Mouse (Mus musculus): Measurements from ENCODE around the gene Ppm1f. TPM values are rescaled to one million over a fixed set of nuclear protein-coding genes. Genes with fewer than 3 reads are reported as not detected.
"Not testable (repeated sequence)": the region's sequence is repeated elsewhere in the genome, so short reads cannot be mapped to it uniquely, and the experiment has no call there.

Gene Ppm1f
- 31.3 and 31.4 TPM in 2 replicates for polyA plus RNA-seq (2016; fragmentation: Nextera tagmentation; extraction: Ambion mirVana)

GRCm38 (mm10) chr16:16896382-16897055, at the start of gene Ppm1f:
Gene Ppm1f (plus strand): TSS chr16:16896469.
- Histone ChIP-seq H3K4me2 (replicated peaks) (peak within 1 kb of the TSS; percentile 74), H3K4me3 (peak within 1 kb of the TSS; percentile 56), H3K36me3 (peaks cover 32% of the 10 kb centered on the region), H3K27ac (no peak within 1 kb of the TSS), H3K9ac (peak within 1 kb of the TSS; percentile 67), H3K9me3 (no peaks in the 10 kb centered on the region), H3K4me1 (peaks cover 10% of the 10 kb centered on the region), H3K27me3 (replicated peaks) (no peaks in the 10 kb centered on the region)
- WGBS, result under 1% methylated on average over 29 of the region's 29 CpGs
- ATAC-seq (ENCODE audit: low FRiP score, low read depth), result peak; percentile 92

- H3K9ac ChIP-seq, result no peak overlapping the region
- no peaks in the 10 kb centered on the region for H3K36me3 ChIP-seq
- no peak overlapping the region for H3K4me3 ChIP-seq
- no peak for ATAC-seq (ENCODE audit: low FRiP score, low read depth)
- H3K4me1 ChIP-seq, result no peaks in the 10 kb centered on the region
- H3K27me3 ChIP-seq (replicated peaks), result no peaks in the 10 kb centered on the region
- H3K4me2 ChIP-seq (replicated peaks), result no peak overlapping the region
- no peaks in the 10 kb centered on the region for H3K9me3 ChIP-seq
- no peak overlapping the region for H3K27ac ChIP-seq
Observed at GRCm38 (mm10) chr16:16849196-16849595, 47.1 kb upstream of the Ppm1f start.

GRCm38 (mm10) chr16:16852411-16852810, 43.9 kb upstream of the Ppm1f start:
- ATAC-seq (ENCODE audit: low FRiP score, low read depth), result no peak

GRCm38 (mm10) chr16:16854836-16855235, 41.4 kb upstream of the Ppm1f start:
- Histone ChIP-seq H3K4me1 (no peaks in the 10 kb centered on the region), H3K9ac (no peak overlapping the region), H3K4me3 (no peak overlapping the region), H3K4me2 (replicated peaks) (no peak overlapping the region), H3K27me3 (replicated peaks) (no peaks in the 10 kb centered on the region), H3K9me3 (no peaks in the 10 kb centered on the region), H3K27ac (no peak overlapping the region), H3K36me3 (no peaks in the 10 kb centered on the region)
- WGBS, result 35% methylated on average over 6 of the region's 6 CpGs
- ATAC-seq (ENCODE audit: low FRiP score, low read depth), result no peak

More at GRCm38 (mm10) chr16:16852411-16852810, 43.9 kb upstream of the Ppm1f start:
- Histone ChIP-seq H3K4me1 (no peaks in the 10 kb centered on the region), H3K4me3 (no peak overlapping the region), H3K9me3 (no peaks in the 10 kb centered on the region), H3K9ac (no peak overlapping the region), H3K27ac (no peak overlapping the region), H3K27me3 (replicated peaks) (no peaks in the 10 kb centered on the region), H3K4me2 (replicated peaks) (no peak overlapping the region), H3K36me3 (no peaks in the 10 kb centered on the region)
- 85% methylated on average over 3 of the region's 3 CpGs for WGBS

GRCm38 (mm10) chr16:16855541-16855940, 40.7 kb upstream of the Ppm1f start:
- ATAC-seq (ENCODE audit: low FRiP score, low read depth), result no peak
- Histone ChIP-seq H3K9me3 (no peaks in the 10 kb centered on the region), H3K36me3 (no peaks in the 10 kb centered on the region), H3K4me1 (no peaks in the 10 kb centered on the region), H3K4me3 (no peak overlapping the region), H3K4me2 (replicated peaks) (no peak overlapping the region), H3K27me3 (replicated peaks) (no peaks in the 10 kb centered on the region), H3K27ac (no peak overlapping the region), H3K9ac (no peak overlapping the region)
- WGBS, result 97% methylated on average over 1 of the region's 1 CpGs

- 83% methylated on average over 9 of the region's 9 CpGs for WGBS
- H3K27ac ChIP-seq; H3K4me1 ChIP-seq; H3K9me3 ChIP-seq; H3K4me3 ChIP-seq; H3K9ac ChIP-seq; H3K36me3 ChIP-seq; ATAC-seq (ENCODE audit: low FRiP score, low read depth); H3K4me2 ChIP-seq (replicated peaks); H3K27me3 ChIP-seq (replicated peaks): not testable (repeated sequence)
Observed at GRCm38 (mm10) chr16:16856054-16856453, 40.2 kb upstream of the Ppm1f start.

GRCm38 (mm10) chr16:16856731-16857476, 39.4 kb upstream of the Ppm1f start:
- H3K27ac ChIP-seq, result no peak overlapping the region
- no peaks in the 10 kb centered on the region for H3K27me3 ChIP-seq (replicated peaks)
- H3K9ac ChIP-seq, result no peak overlapping the region
- WGBS, result 77% methylated on average over 13 of the region's 13 CpGs
- H3K4me2 ChIP-seq (replicated peaks), result no peak overlapping the region
- H3K4me3 ChIP-seq, result no peak overlapping the region
- no peak for ATAC-seq (ENCODE audit: low FRiP score, low read depth)
- no peaks in the 10 kb centered on the region for H3K9me3 ChIP-seq
- no peaks in the 10 kb centered on the region for H3K36me3 ChIP-seq
- H3K4me1 ChIP-seq, result no peaks in the 10 kb centered on the region

- Histone ChIP-seq H3K27me3 (replicated peaks) (no peaks in the 10 kb centered on the region), H3K9ac (no peak overlapping the region), H3K27ac (no peak overlapping the region), H3K4me2 (replicated peaks) (no peak overlapping the region), H3K9me3 (no peaks in the 10 kb centered on the region), H3K4me1 (no peaks in the 10 kb centered on the region), H3K4me3 (no peak overlapping the region), H3K36me3 (no peaks in the 10 kb centered on the region)
- 67% methylated on average over 3 of the region's 3 CpGs for WGBS
- ATAC-seq (ENCODE audit: low FRiP score, low read depth), result no peak
Observed at GRCm38 (mm10) chr16:16862288-16862687, 34.0 kb upstream of the Ppm1f start.

GRCm38 (mm10) chr16:16863978-16864377, 32.3 kb upstream of the Ppm1f start, which contains the start of gene Igll1:
Gene Igll1 (minus strand): TSS chr16:16863985.
- Histone ChIP-seq H3K4me3 (no peak within 1 kb of the TSS), H3K9me3 (no peaks in the 10 kb centered on the region), H3K4me2 (replicated peaks) (no peak within 1 kb of the TSS), H3K27me3 (replicated peaks) (no peaks in the 10 kb centered on the region), H3K36me3 (no peaks in the 10 kb centered on the region), H3K9ac (no peak within 1 kb of the TSS), H3K4me1 (no peaks in the 10 kb centered on the region), H3K27ac (no peak within 1 kb of the TSS)
- ATAC-seq (ENCODE audit: low FRiP score, low read depth), result no peak
- 79% methylated on average over 2 of the region's 2 CpGs for WGBS

GRCm38 (mm10) chr16:16865217-16865616, 31.1 kb upstream of the Ppm1f start:
- Histone ChIP-seq H3K27me3 (replicated peaks) (no peaks in the 10 kb centered on the region), H3K4me3 (no peak overlapping the region), H3K9me3 (no peaks in the 10 kb centered on the region), H3K4me1 (no peaks in the 10 kb centered on the region), H3K36me3 (no peaks in the 10 kb centered on the region), H3K9ac (no peak overlapping the region), H3K27ac (no peak overlapping the region), H3K4me2 (replicated peaks) (no peak overlapping the region)
- ATAC-seq (ENCODE audit: low FRiP score, low read depth), result no peak

GRCm38 (mm10) chr16:16865696-16866561, 30.3 kb upstream of the Ppm1f start:
- Histone ChIP-seq H3K9ac (no peak overlapping the region), H3K4me1 (no peaks in the 10 kb centered on the region), H3K4me3 (no peak overlapping the region), H3K9me3 (no peaks in the 10 kb centered on the region), H3K27ac (no peak overlapping the region), H3K36me3 (no peaks in the 10 kb centered on the region), H3K27me3 (replicated peaks) (no peaks in the 10 kb centered on the region), H3K4me2 (replicated peaks) (no peak overlapping the region)
- ATAC-seq (ENCODE audit: low FRiP score, low read depth), result no peak
- 54% methylated on average over 5 of the region's 5 CpGs for WGBS

- peak; percentile 69 for ATAC-seq (ENCODE audit: low FRiP score, low read depth)
- H3K4me2 ChIP-seq (replicated peaks), result peak overlapping the region; percentile 77
- H3K4me3 ChIP-seq, result peak overlapping the region; percentile 77
- no peaks in the 10 kb centered on the region for H3K9me3 ChIP-seq
- H3K4me1 ChIP-seq, result peaks cover 9% of the 10 kb centered on the region; the same call in 1 of the 2 replicates
- no peak overlapping the region for H3K9ac ChIP-seq
- H3K27me3 ChIP-seq (replicated peaks), result no peaks in the 10 kb centered on the region
- WGBS, result 41% methylated on average over 7 of the region's 7 CpGs
- peaks cover 3% of the 10 kb centered on the region for H3K36me3 ChIP-seq
- no peak overlapping the region for H3K27ac ChIP-seq
Observed at GRCm38 (mm10) chr16:16870241-16870616, 26.0 kb upstream of the Ppm1f start.

Data from neural tube, embryonic 12.5 days (tissue).